Mouse (Mus musculus) adipocyte (in vitro differentiated cells): ENCODE data around the gene Ifna6.

Source experiments
- DNase-seq: peaks from one replicate; pipeline ENCODE4 v3.0.0-alpha.2; 2016; ENCODE audit warnings: low spot score

Ifna6 gene

GRCm38 (mm10) chr4:88845334-88845733 lies 18.1 kb downstream of the Ifna6 start:
- DNase-seq = peak; percentile 14

GRCm38 (mm10) chr4:88849698-88850097 lies 22.5 kb downstream of the Ifna6 start, which contains the start of gene Ifna1:
Gene Ifna1 (plus strand): TSS chr4:88850087.
- no peak for DNase-seq

GRCm38 (mm10) chr4:88851026-88851763 lies 24.0 kb downstream of the Ifna6 start:
- no peak for DNase-seq

- DNase-seq = no peak
Measured at GRCm38 (mm10) chr4:88859214-88859613, 32.0 kb downstream of the Ifna6 start.

- no peak for DNase-seq
Measured at GRCm38 (mm10) chr4:88863309-88863708, 36.1 kb downstream of the Ifna6 start.

- DNase-seq = no peak
Measured at GRCm38 (mm10) chr4:88864599-88864998, 37.4 kb downstream of the Ifna6 start.

- DNase-seq = no peak
Measured at GRCm38 (mm10) chr4:88865011-88865569, 37.9 kb downstream of the Ifna6 start.

- peak; percentile 81 for DNase-seq
Measured at GRCm38 (mm10) chr4:88867366-88867925, 40.2 kb downstream of the Ifna6 start.

- DNase-seq = peak; percentile 7
Measured at GRCm38 (mm10) chr4:88867926-88868911, 41.0 kb downstream of the Ifna6 start.

GRCm38 (mm10) chr4:88872691-88873090 lies 45.5 kb downstream of the Ifna6 start:
- peak; percentile 76 for DNase-seq

- no peak for DNase-seq
Measured at GRCm38 (mm10) chr4:88875435-88876095, 48.3 kb downstream of the Ifna6 start.

- DNase-seq = peak; percentile 11
Measured at GRCm38 (mm10) chr4:88876520-88876919, 49.3 kb downstream of the Ifna6 start.
